In the genomic region with DNA sequence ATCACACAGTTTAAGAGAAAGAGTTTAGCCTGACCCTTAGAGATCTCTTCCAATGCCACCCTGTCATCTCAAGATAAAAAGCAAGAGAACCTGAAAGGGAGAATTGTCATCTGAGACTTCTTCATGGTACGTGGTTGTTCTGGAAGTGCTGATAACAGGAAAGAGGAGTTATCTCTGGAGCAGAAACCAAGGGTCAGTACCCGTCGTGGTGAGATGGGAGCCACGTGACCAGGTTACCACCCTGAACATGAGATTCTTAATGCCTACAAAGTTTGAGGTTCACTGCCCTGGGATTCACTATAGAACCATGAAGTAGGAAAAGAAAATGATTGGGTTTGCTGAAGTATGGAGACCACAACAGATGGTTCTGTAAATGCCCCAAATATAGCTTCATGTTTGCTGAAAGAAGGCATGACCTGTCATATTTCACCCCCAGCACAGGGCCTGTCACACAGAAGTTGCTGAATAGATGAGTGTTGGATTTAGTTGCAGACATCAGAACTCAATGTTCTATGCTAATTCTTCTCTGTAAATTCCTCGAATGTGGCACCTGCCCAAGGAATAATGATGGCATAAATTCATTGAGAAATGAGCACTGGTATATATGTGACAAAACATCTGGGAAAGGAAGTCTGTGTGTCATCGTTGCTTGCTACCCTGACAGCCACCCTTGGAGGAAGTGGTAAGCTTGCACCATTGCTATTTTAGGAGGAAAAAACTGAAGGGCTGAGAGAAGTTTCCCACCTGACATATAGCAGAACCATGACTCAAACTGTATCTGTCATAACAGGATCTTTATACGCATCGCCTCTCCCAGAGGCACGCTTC, we compare ENCODE assay signal across 8 mouse cellular contexts. TPM values are rescaled to one million over a fixed set of nuclear protein-coding genes. Genes with fewer than 3 reads are reported as not detected.
DNase-seq lines count a peak whose midpoint lies in the region; ATAC-seq lines count a peak whose summit lies in the region.

No protein-coding gene starts in this region.

- H3K4me2 ChIP-seq in heart, embryonic 11.5 days = no peak overlapping the region

- H3K4me1 ChIP-seq in heart, embryonic 11.5 days (ENCODE audit: control insufficient read depth, insufficient read depth, low read length) = peaks cover 19% of the 10 kb centered on the region

- H3K9me3 ChIP-seq in heart, embryonic 11.5 days (replicated peaks; ENCODE audit: control insufficient read depth, low read length) = no peaks in the 10 kb centered on the region

- peak overlapping the region; percentile 85 for H3K27ac ChIP-seq in heart, embryonic 11.5 days (ENCODE audit: low read depth, low read length)

- WGBS in heart, embryonic 11.5 days (ENCODE audit: insufficient replicate concordance) = 56% methylated on average over 9 of the region's 9 CpGs

- peaks cover 1% of the 10 kb centered on the region; the same call in 1 of the 2 replicates for H3K36me3 ChIP-seq in heart, embryonic 11.5 days (ENCODE audit: control insufficient read depth, insufficient read depth, low read length)

- no peak overlapping the region for H3K4me3 ChIP-seq in heart, embryonic 11.5 days (ENCODE audit: low read depth, low read length)

- 0 out of 2 replicates have a peak overlapping the region, but pooled peaks have one; percentile 28 for H3K9ac ChIP-seq in heart, embryonic 11.5 days (ENCODE audit: low read depth, low read length)

- ATAC-seq in heart, embryonic 11.5 days (replicated peaks; ENCODE audit: insufficient number of reproducible peaks, low FRiP score, low TSS enrichment) = peak; percentile 83
- ATAC-seq in hematopoietic stem cell, adult 5-6 weeks (replicated peaks in 1 of 2; ENCODE audit: insufficient read depth in 1 of 2, low FRiP score in 2 of 2, low TSS enrichment in 1 of 2, low read depth in 1 of 2, poor library complexity in 2 of 2, severe bottlenecking in 2 of 2) = peak; percentile 79 to 83

- no peaks in the 10 kb centered on the region for H3K27me3 ChIP-seq in heart, embryonic 11.5 days (ENCODE audit: control insufficient read depth, insufficient read depth, low read length)

- no peak for DNase-seq in heart, postnatal 4 days
- peak; percentile 53 for DNase-seq in CD4-positive, CD25-positive, alpha-beta regulatory T cell, adult 2 months (ENCODE audit: low read depth, low spot score)
- DNase-seq in monocyte, adult 2 months (ENCODE audit: low read depth in 1 of 2, low spot score in 2 of 2) = peak; percentile 45 to 51
- no peak for DNase-seq in embryo, embryonic 11 days
- no peak for DNase-seq in layer of hippocampus, adult 8-10 months (ENCODE audit: low spot score in 2 of 2)
- DNase-seq in cerebellum, postnatal 25 days = no peak

RNA-seq across cellular contexts. Expression of a gene that starts 25.9 kb away (rescaled TPM):
- polyA plus RNA-seq in heart, embryonic 11.5 days (2014; fragmentation: Nextera tagmentation; extraction: Ambion mirVana) = 17.1 and 17.7 TPM in 2 replicates
- total RNA-seq in heart, postnatal 4 days (2021) = 10 to 100 TPM; 23.4 to 29.1 TPM
- total RNA-seq in hematopoietic stem cell, adult 5-6 weeks (2017) = 8.4 and 17.6 TPM in 2 replicates
- 10 to 100 TPM; 14.6 to 24.8 (median 18.9) TPM for total RNA-seq in layer of hippocampus, adult 8-10 months (2022)

Comparison
In these comparisons a context has a peak if more than half of its experiments do, and no peak if none do; other contexts are left out.
1. DNase-seq: peak in CD4-positive, CD25-positive, alpha-beta regulatory T cell, adult 2 months (single experiment) and monocyte, adult 2 months (2 of 2); none in heart, postnatal 4 days (single experiment), embryo, embryonic 11 days (single experiment), layer of hippocampus, adult 8-10 months (0 of 2) and cerebellum, postnatal 25 days (0 of 2).